Mouse (Mus musculus) liver, embryonic 11.5 days (tissue): ENCODE data around the gene Fryl. TPM values are rescaled to one million over a fixed set of nuclear protein-coding genes. Genes with fewer than 3 reads are reported as not detected.

ENCODE experiments used
- ATAC-seq: fragments of 200-750 bp; cut with Nextera tagmentation; replicated peaks from 2 replicates; pipeline ENCODE4 v1.8.0; 2017; ENCODE audit warnings: moderate number of reproducible peaks, mild to moderate bottlenecking, moderate TSS enrichment, moderate library complexity; ENCODE audit not compliant: low FRiP score
- DNase-seq: peaks from one replicate; pipeline ENCODE4 v3.0.0-alpha.2; 2017; ENCODE audit warnings: low spot score
- H3K27ac ChIP-seq: fragments of 300-500 bp; sonication (generic); 2 replicates; pipeline ENCODE4 v1.5.1; 2014; ENCODE audit warnings: mild to moderate bottlenecking, low read depth, low read length, control low read depth
- H3K27me3 ChIP-seq: fragments of 300-500 bp; sonication (generic); replicated peaks from 2 replicates; pipeline ENCODE4 v1.6.1; 2014; ENCODE audit warnings: low read length, mixed read lengths; ENCODE audit not compliant: control insufficient read depth, insufficient read depth
- H3K36me3 ChIP-seq: fragments of 300-500 bp; sonication (generic); 2 replicates; pipeline ENCODE4 v1.6.1; 2014; ENCODE audit warnings: mild to moderate bottlenecking, low read length, moderate library complexity, mixed read lengths; ENCODE audit not compliant: control insufficient read depth, insufficient read depth
- H3K4me1 ChIP-seq: fragments of 300-500 bp; sonication (generic); replicated peaks from 2 replicates; pipeline ENCODE4 v1.6.1; 2014; ENCODE audit warnings: low read length, mixed read lengths; ENCODE audit not compliant: control insufficient read depth, insufficient read depth
- H3K4me2 ChIP-seq: fragments of 300-500 bp; sonication (generic); 2 replicates; pipeline ENCODE4 v1.6.1; 2014; ENCODE audit warnings: mild to moderate bottlenecking, control low read depth, moderate library complexity
- H3K4me3 ChIP-seq: fragments of 300-500 bp; sonication (generic); 2 replicates; pipeline ENCODE4 v1.5.1; 2014; ENCODE audit warnings: low read depth, low read length, control low read depth
- H3K9ac ChIP-seq: fragments of 300-500 bp; sonication (generic); 2 replicates; pipeline ENCODE4 v1.6.1; 2014; ENCODE audit warnings: low read depth, low read length, control low read depth
- H3K9me3 ChIP-seq: fragments of 300-500 bp; sonication (generic); 2 replicates; pipeline ENCODE4 v1.6.1; 2016; ENCODE audit warnings: low read length, inconsistent platforms, mixed read lengths; ENCODE audit not compliant: control insufficient read depth
- WGBS: fragments of 180-500 bp; shearing (Covaris S2); extraction: QIAGEN DNeasy Blood & Tissue Kit; methylation state at CpG from one replicate; pipeline ENCODE4 v1.1.7; 2014; 5-methylcytosine and 5-hydroxymethylcytosine counted together
- polyA plus RNA-seq: library from polyadenylated mRNA; unstranded; fragments of >200 nt; fragmentation: Nextera tagmentation; extraction: Ambion mirVana; gene quantifications from 2 replicates; pipeline ENCODE4 v1.2.1, GENCODE M21; 2014

Gene Fryl
- polyA plus RNA-seq, 1 experiment from 2014 or later = 39.7 TPM

DNA sequence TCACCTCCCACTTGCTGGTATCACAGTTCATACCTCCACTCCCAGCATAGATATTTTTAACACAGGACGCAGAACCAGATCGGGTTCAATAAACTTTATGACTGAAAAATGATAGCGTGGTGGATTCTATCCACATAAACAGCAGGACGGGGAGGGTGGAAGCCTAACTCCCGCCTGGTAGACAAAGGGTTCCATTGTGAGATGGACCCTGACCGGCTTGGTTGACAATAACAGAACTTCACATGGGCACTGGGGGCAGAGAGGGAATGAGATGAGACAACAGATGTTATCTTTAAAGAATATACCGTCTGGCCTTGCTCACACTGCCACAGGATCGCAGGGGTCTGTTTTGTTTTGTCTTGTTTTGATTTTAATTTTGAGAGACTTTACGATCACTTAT lies 74.2 kb downstream of the Fryl start:
- H3K9ac ChIP-seq = no peak overlapping the region
- 80% methylated on average over 9 of the region's 9 CpGs for WGBS
- no peak overlapping the region for H3K27ac ChIP-seq
- no peak for ATAC-seq
- H3K4me1 ChIP-seq = 0 out of 2 replicates have a peak, but pooled peaks cover 3% of the 10 kb centered on the region
- no peaks in the 10 kb centered on the region for H3K27me3 ChIP-seq
- no peak overlapping the region for H3K4me3 ChIP-seq
- H3K9me3 ChIP-seq = no peaks in the 10 kb centered on the region
- H3K36me3 ChIP-seq = no peaks in the 10 kb centered on the region
- H3K4me2 ChIP-seq = no peak overlapping the region
- DNase-seq = no peak

DNA sequence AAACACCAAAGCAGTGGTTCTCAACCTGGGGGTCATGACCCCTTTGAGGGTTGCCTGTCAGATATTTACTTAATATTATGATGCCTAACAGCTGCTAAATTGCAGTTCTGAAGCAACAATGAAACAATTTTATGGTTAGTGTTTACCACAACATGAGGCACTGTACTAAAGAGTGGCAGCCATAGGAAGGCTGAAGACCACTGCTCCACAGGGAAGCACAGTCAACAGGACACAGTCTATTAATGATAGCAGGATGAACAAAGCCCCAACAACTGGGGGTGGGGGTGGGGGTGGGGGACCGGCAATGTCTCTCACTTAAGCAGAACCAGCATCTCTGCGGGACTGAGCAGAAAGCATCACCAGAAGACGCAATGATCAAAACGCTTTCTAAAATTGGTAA lies 80.1 kb downstream of the Fryl start:
- no peak overlapping the region for H3K9ac ChIP-seq
- no peaks in the 10 kb centered on the region for H3K36me3 ChIP-seq
- H3K27me3 ChIP-seq = no peaks in the 10 kb centered on the region
- WGBS = 88% methylated on average over 4 of the region's 4 CpGs
- no peaks in the 10 kb centered on the region; the same call in 1 of the 2 replicates for H3K4me1 ChIP-seq
- DNase-seq (no peak), ATAC-seq (no peak)
- H3K9me3 ChIP-seq = no peaks in the 10 kb centered on the region
- H3K27ac ChIP-seq = no peak overlapping the region
- H3K4me2 ChIP-seq = no peak overlapping the region
- no peak overlapping the region for H3K4me3 ChIP-seq

DNA sequence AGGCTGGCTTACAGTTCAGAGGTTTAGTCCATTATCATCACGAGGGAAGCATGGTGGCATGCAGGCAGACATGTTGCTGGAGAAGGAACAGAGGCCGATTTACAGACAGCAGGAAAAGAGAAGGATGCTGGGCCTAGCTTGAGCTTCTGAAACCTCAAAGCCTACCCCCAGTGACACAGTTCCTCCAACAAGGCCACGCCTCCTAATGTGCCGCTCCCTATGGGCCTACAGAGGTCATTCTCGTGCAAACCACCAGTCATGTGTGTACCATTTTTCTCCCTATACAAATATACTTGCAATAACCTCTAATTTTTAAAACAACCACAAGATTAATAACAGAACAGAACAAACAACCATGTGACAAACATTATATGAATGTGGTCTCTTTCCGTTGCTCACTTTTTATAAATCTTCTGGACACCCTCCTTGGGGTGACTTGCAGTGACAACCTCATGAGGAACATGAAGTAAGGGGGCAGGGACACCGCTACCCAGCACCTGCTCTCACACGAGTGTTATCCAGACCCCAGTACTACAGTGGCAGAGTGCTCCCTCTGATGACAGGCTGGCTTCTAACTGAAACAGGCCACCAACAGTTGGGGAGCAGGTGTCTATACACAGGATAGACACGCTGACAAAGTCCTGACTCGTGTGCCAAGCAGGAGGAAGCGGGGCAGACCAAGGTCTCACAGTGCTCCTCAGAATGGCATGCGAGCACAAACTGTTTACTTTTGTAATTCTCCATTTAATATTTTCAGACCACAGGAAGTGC lies 80.9 kb downstream of the Fryl start:
- Histone ChIP-seq H3K27ac (no peak overlapping the region), H3K9ac (no peak overlapping the region), H3K4me2 (no peak overlapping the region), H3K4me1 (peaks cover 3% of the 10 kb centered on the region; the same call in 1 of the 2 replicates), H3K9me3 (no peaks in the 10 kb centered on the region), H3K36me3 (no peaks in the 10 kb centered on the region), H3K4me3 (no peak overlapping the region), H3K27me3 (no peaks in the 10 kb centered on the region)
- no peak for ATAC-seq
- no peak for DNase-seq
- 85% methylated on average over 12 of the region's 12 CpGs for WGBS

DNA sequence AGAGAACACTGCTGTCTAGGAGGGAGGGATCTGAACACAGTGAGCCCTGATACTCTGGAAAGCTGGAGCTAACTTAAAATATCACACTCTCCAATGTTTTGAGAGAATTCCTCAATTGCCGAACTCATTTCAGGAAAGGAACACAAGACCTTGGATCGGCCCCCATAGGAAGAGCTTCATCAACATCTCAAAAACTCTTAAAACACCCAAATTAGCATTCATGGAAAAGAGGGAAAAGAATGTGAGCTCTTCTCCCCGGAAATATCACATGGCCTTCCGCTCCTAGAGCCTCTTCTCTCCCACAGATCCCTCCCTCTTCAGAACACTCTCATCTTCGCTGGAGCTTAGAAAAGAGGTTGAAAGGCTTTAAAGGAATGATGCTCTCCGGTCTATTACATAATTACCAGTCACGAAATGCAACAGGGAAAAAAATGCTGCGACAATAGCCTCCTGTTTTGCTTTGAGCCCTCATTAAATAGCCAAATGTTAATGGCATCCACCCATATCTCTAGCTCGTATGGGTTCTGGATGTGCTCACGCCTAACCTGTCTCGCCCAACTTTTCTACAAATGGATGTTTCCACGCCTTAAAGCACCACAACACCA lies 84.4 kb downstream of the Fryl start:
- H3K27ac ChIP-seq = no peak overlapping the region
- DNase-seq (no peak), ATAC-seq (no peak)
- H3K9me3 ChIP-seq = no peaks in the 10 kb centered on the region
- H3K4me3 ChIP-seq = no peak overlapping the region
- H3K36me3 ChIP-seq = no peaks in the 10 kb centered on the region
- peaks cover 3% of the 10 kb centered on the region; the same call in 1 of the 2 replicates for H3K4me1 ChIP-seq
- WGBS = 74% methylated on average over 12 of the region's 12 CpGs
- H3K27me3 ChIP-seq = no peaks in the 10 kb centered on the region
- no peak overlapping the region for H3K9ac ChIP-seq
- no peak overlapping the region for H3K4me2 ChIP-seq

DNA sequence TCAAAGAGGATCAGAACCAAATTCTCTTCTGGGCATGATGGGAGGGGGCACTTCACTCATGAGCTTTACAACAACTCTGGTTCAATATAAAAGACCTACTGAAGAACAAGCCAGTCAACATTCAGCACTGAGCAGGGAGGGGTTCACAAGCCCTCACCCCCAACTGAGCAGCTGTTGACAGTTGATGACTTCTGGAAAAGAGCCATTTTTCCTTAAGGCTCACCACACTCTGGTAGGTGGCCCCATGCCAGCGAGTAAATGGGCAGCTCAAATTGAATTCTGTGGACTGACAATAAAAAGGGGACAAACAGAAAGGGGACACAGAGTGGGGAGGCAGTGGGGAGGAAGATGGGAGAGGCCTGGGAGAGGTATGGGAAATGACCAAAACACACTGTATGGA lies 85.2 kb downstream of the Fryl start:
- Histone ChIP-seq H3K9ac (no peak overlapping the region), H3K27me3 (no peaks in the 10 kb centered on the region), H3K4me2 (no peak overlapping the region), H3K36me3 (no peaks in the 10 kb centered on the region), H3K27ac (no peak overlapping the region), H3K4me1 (peaks cover 3% of the 10 kb centered on the region; the same call in 1 of the 2 replicates), H3K9me3 (no peaks in the 10 kb centered on the region), H3K4me3 (no peak overlapping the region)
- DNase-seq (no peak), ATAC-seq (no peak)
- 72% methylated on average over 1 of the region's 1 CpGs for WGBS

DNA sequence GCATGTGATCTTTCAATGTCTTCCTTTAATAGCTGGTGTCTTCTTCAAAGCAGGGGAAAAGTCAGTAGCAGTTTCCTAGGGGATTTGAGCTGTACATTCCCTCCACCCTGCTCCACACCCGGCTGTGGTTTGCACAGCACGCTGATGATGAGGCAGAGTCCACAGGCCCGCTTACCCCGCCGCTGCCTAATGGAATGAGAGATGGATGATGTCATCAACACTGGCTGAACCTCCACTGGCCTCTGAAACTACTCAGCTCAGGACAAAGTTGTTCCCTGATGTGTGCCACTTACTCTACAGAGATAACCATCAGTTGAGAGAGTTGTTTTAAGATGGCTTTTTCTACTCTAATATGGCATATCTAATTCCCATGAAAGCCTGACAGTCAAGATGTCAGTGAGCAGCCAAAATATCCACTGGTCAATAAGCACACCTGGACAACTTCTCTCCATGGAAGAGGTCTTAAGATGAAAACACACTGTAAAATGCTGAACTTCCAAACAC lies 87.6 kb downstream of the Fryl start:
- 45% methylated on average over 5 of the region's 5 CpGs for WGBS
- H3K27ac ChIP-seq = no peak overlapping the region
- peak; percentile 62; the same call in 1 of the 2 replicates for ATAC-seq

DNA sequence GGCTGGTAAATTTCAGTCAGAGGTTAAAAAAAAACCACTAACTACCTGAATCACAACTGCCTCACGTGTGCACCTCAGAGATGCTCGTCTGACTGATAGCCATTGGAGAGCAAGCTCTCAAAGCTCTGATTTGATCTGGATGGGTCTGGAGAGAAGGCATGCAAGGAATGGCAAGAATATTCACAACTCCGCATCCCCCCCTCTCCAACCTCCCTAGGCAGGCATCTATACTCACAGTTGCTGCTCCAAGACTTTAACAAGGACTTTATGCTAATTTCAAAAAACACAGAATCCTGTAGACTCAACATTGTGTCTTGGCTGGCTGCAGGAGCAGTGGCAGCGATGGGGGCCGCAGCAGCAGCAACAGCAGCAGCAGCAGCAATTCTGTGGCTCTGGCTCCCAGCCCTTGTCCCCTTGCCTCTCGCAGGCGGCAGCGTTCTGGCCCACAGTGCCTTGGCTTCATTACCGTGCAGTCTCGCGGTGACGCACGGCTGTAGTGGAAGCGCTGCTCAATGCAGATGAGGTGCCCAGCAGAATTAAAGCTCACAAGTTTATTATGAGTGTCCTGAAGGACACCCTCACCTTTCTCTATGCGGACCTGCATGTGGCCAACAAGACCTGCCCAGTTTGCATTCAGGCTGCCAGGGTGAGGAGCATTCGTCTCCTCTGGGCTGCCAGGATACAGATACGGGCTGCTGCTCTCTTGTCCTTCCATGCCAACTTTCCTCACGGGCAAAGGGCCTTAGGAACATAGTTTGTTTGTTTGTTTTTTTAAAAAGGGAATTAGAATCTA lies 88.2 kb downstream of the Fryl start:
- no peak for DNase-seq
- no peak overlapping the region for H3K9ac ChIP-seq
- H3K4me2 ChIP-seq = no peak overlapping the region
- no peak overlapping the region for H3K27ac ChIP-seq
- H3K4me3 ChIP-seq = no peak overlapping the region
- ATAC-seq = no peak
- H3K36me3 ChIP-seq = no peaks in the 10 kb centered on the region
- 84% methylated on average over 18 of the region's 18 CpGs for WGBS
- no peaks in the 10 kb centered on the region for H3K27me3 ChIP-seq
- H3K4me1 ChIP-seq = peaks cover 3% of the 10 kb centered on the region; the same call in 1 of the 2 replicates
- H3K9me3 ChIP-seq = no peaks in the 10 kb centered on the region

More for the DNA sequence above, 87.6 kb downstream of the Fryl start:
- H3K9ac ChIP-seq = no peak overlapping the region
- no peak overlapping the region for H3K4me3 ChIP-seq
- no peaks in the 10 kb centered on the region for H3K27me3 ChIP-seq
- peaks cover 3% of the 10 kb centered on the region; the same call in 1 of the 2 replicates for H3K4me1 ChIP-seq
- H3K4me2 ChIP-seq = no peak overlapping the region
- no peaks in the 10 kb centered on the region for H3K36me3 ChIP-seq
- H3K9me3 ChIP-seq = no peaks in the 10 kb centered on the region
- no peak for DNase-seq

DNA sequence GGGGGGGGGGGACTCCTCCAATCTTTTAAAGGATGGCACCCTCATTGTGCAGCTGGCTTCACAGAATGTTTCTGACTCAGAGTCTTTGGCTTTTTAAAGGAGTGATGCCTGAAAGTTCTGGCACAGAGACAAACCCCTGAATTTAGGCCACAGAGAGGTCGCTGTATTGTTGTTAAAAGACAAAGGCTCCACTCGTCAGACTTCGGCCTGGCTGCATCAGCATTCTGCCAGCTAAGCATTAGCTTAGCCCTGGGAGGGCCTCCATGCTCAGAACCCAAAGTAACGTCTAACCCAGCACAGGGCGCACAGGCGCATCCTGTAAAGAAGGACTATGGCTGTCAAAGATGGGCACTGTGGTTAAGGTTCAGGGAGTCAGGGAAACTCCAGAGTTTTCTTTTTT lies 92.4 kb downstream of the Fryl start:
- Histone ChIP-seq H3K9me3 (no peaks in the 10 kb centered on the region), H3K4me1 (no peaks in the 10 kb centered on the region), H3K9ac (no peak overlapping the region), H3K4me2 (no peak overlapping the region), H3K27ac (no peak overlapping the region), H3K4me3 (no peak overlapping the region), H3K36me3 (no peaks in the 10 kb centered on the region), H3K27me3 (no peaks in the 10 kb centered on the region)
- 77% methylated on average over 6 of the region's 6 CpGs for WGBS
- DNase-seq (no peak), ATAC-seq (no peak)
